Mouse (Mus musculus) ZHBTc4 (cell line): Measurements from ENCODE around the gene Rab24.

ENCODE experiments used
- DNase-seq: peaks from one replicate; pipeline ENCODE4 v3.0.0-alpha.2; 2011; ENCODE audit warnings: low read depth, low spot score

Gene Rab24

GRCm38 (mm10) chr13:55321434-55322129 lies at the start of gene Rab24:
Rab24 (minus strand) TSS chr13:55321946.
- DNase-seq, result peak; percentile 96

GRCm38 (mm10) chr13:55371007-55371681 lies 49.4 kb upstream of the Rab24 start:
- no peak for DNase-seq

GRCm38 (mm10) chr13:55370234-55370633 lies 48.5 kb upstream of the Rab24 start:
- DNase-seq, result no peak

- no peak for DNase-seq
Observed at GRCm38 (mm10) chr13:55369531-55370114, 47.9 kb upstream of the Rab24 start, which contains the start of gene Rgs14. Rgs14 (plus strand) TSS chr13:55369732.

- no peak for DNase-seq
Observed at GRCm38 (mm10) chr13:55368401-55368800, 46.7 kb upstream of the Rab24 start.

- DNase-seq, result peak; percentile 99
Observed at GRCm38 (mm10) chr13:55362453-55363060, 40.8 kb upstream of the Rab24 start, which contains the start of gene Lman2. Lman2 (minus strand) TSS chr13:55362783.

- DNase-seq, result no peak
Observed at GRCm38 (mm10) chr13:55361974-55362452, 40.3 kb upstream of the Rab24 start.

GRCm38 (mm10) chr13:55361145-55361544 lies 39.4 kb upstream of the Rab24 start:
- DNase-seq, result no peak

GRCm38 (mm10) chr13:55346745-55347144 lies 25.0 kb upstream of the Rab24 start:
- DNase-seq, result no peak

- DNase-seq, result no peak
Observed at GRCm38 (mm10) chr13:55344286-55344685, 22.5 kb upstream of the Rab24 start.

GRCm38 (mm10) chr13:55342469-55342868 lies 20.7 kb upstream of the Rab24 start:
- DNase-seq, result no peak

GRCm38 (mm10) chr13:55339259-55339658 lies 17.5 kb upstream of the Rab24 start:
- DNase-seq, result peak; percentile 91

- DNase-seq, result peak; percentile 73
Observed at GRCm38 (mm10) chr13:55338131-55339054, 16.6 kb upstream of the Rab24 start.

GRCm38 (mm10) chr13:55337341-55337975 lies 15.7 kb upstream of the Rab24 start:
- DNase-seq, result no peak

- DNase-seq, result peak; percentile 66
Observed at GRCm38 (mm10) chr13:55335701-55336100, 14.0 kb upstream of the Rab24 start.

GRCm38 (mm10) chr13:55332331-55332730 lies 10.6 kb upstream of the Rab24 start:
- no peak for DNase-seq

GRCm38 (mm10) chr13:55330567-55331400 lies 9.0 kb upstream of the Rab24 start:
- DNase-seq, result peak; percentile 68

GRCm38 (mm10) chr13:55329683-55330566 lies 8.2 kb upstream of the Rab24 start, which contains the start of gene Mxd3:
Mxd3 (minus strand) TSS chr13:55329823.
- peak; percentile 93 for DNase-seq
